Mouse (Mus musculus) CH12F3 (cell line): ENCODE measurements at regions not wholly inside any gene's neighbourhood (a gene's known extent, or its start where the extent isn't known, plus 50 kb on each side); places are given as distances from the start of the nearest gene placed in this dataset.

Source experiments
- in situ Hi-C: fragments of 300-500 bp; cut with MboI; formaldehyde crosslinking; loops from 2 replicates; pipeline ENCODE4 v1.14.3; 2020; ENCODE audit warnings: low sequenced_read_pairs

GRCm38 (mm10) chr16:5411819-5412385, 156.1 kb upstream of the Eef2kmt start:
- in situ Hi-C loops: loop anchor here (10.0 kb wide), 1 partner anchor 97 kb away; no protein-coding TSS in a partner anchor

- in situ Hi-C loops: no loop called here
These were observed 150.9 kb upstream of the Eef2kmt start for GRCm38 (mm10) chr16:5406711-5407110.

GRCm38 (mm10) chr16:5393336-5393735, 137.6 kb upstream of the Eef2kmt start:
- in situ Hi-C loops: no loop called here

GRCm38 (mm10) chr16:5382930-5383329, 127.1 kb upstream of the Eef2kmt start:
- in situ Hi-C loops: no loop called here

- in situ Hi-C loops: no loop called here
These were observed 126.6 kb upstream of the Eef2kmt start for GRCm38 (mm10) chr16:5382228-5382884.

- in situ Hi-C loops: no loop called here
These were observed 124.8 kb upstream of the Eef2kmt start for GRCm38 (mm10) chr16:5380626-5381025.

- in situ Hi-C loops: no loop called here
These were observed 121.2 kb upstream of the Eef2kmt start for GRCm38 (mm10) chr16:5377001-5377400.

GRCm38 (mm10) chr16:5374818-5375605, 119.2 kb upstream of the Eef2kmt start:
- in situ Hi-C loops: no loop called here

- in situ Hi-C loops: no loop called here
These were observed 115.6 kb upstream of the Eef2kmt start for GRCm38 (mm10) chr16:5371175-5371893.

- in situ Hi-C loops: no loop called here
These were observed 114.7 kb upstream of the Eef2kmt start for GRCm38 (mm10) chr16:5370496-5370895.

GRCm38 (mm10) chr16:5368897-5369558, 113.2 kb upstream of the Eef2kmt start:
- in situ Hi-C loops: no loop called here

- in situ Hi-C loops: no loop called here
These were observed 112.6 kb upstream of the Eef2kmt start for GRCm38 (mm10) chr16:5368357-5368756.

GRCm38 (mm10) chr16:5367581-5368119, 111.9 kb upstream of the Eef2kmt start:
- in situ Hi-C loops: no loop called here

- in situ Hi-C loops: no loop called here
These were observed 110.2 kb upstream of the Eef2kmt start for GRCm38 (mm10) chr16:5366021-5366420.

GRCm38 (mm10) chr16:5363007-5363570, 107.3 kb upstream of the Eef2kmt start:
- in situ Hi-C loops: no loop called here

- in situ Hi-C loops: no loop called here
These were observed 103.4 kb upstream of the Eef2kmt start for GRCm38 (mm10) chr16:5359193-5359592.

GRCm38 (mm10) chr16:5353881-5354280, 98.1 kb upstream of the Eef2kmt start:
- in situ Hi-C loops: no loop called here

GRCm38 (mm10) chr16:5351890-5352571, 96.2 kb upstream of the Eef2kmt start:
- in situ Hi-C loops: no loop called here

GRCm38 (mm10) chr16:5347151-5347550, 91.4 kb upstream of the Eef2kmt start:
- in situ Hi-C loops: no loop called here

GRCm38 (mm10) chr16:5342326-5342725, 86.5 kb upstream of the Eef2kmt start:
- in situ Hi-C loops: no loop called here
